Mouse (Mus musculus) liver, embryonic 14.5 days (tissue): Measurements from ENCODE around the gene Gpr3. TPM values are rescaled to one million over a fixed set of nuclear protein-coding genes. Genes with fewer than 3 reads are reported as not detected.

ENCODE experiments used
- ATAC-seq: fragments of 200-750 bp; cut with Nextera tagmentation; 2 replicates; pipeline ENCODE4 v1.8.0; 2017; ENCODE audit warnings: moderate number of reproducible peaks, mild to moderate bottlenecking, moderate library complexity; ENCODE audit not compliant: insufficient read depth
- DNase-seq, 3 experiments: peaks; one replicate each; pipeline ENCODE4 v3.0.0-alpha.2; 2012 to 2013; ENCODE audit warnings: low read depth in 3 of 3, low spot score in 3 of 3
- H3K27ac ChIP-seq: fragments of 300-500 bp; sonication (generic); 2 replicates; pipeline ENCODE4 v1.5.1; 2014; ENCODE audit warnings: moderate library complexity, mild to moderate bottlenecking, control low read depth, inconsistent platforms
- H3K27me3 ChIP-seq: fragments of 300-500 bp; sonication (generic); 2 replicates; pipeline ENCODE4 v1.6.1; 2014; ENCODE audit warnings: mild to moderate bottlenecking, low read length, moderate library complexity; ENCODE audit not compliant: control insufficient read depth, insufficient read depth
- H3K36me3 ChIP-seq: fragments of 300-500 bp; sonication (generic); replicated peaks from 2 replicates; pipeline ENCODE4 v1.6.1; 2014; ENCODE audit warnings: low read depth; ENCODE audit not compliant: control insufficient read depth, insufficient read depth
- H3K4me1 ChIP-seq, 2 experiments: fragments of 200-500 bp in 1 of 2; fragments of 300-500 bp in 1 of 2; sonication (generic) in 1 of 2; replicated peaks; 2 replicates each; pipeline ENCODE4 v1.6.1; 2012 to 2014; ENCODE audit warnings: antibody characterized with exemption in 1 of 2, inconsistent platforms in 1 of 2, low read length in 1 of 2; ENCODE audit not compliant: control insufficient read depth in 2 of 2, insufficient read depth in 2 of 2
- H3K4me2 ChIP-seq: fragments of 300-500 bp; sonication (generic); 2 replicates; pipeline ENCODE4 v1.6.1; 2014; ENCODE audit warnings: low read depth, mild to moderate bottlenecking, control low read depth, moderate library complexity
- H3K4me3 ChIP-seq, 2 experiments: fragments of 200-500 bp in 1 of 2; fragments of 300-500 bp in 1 of 2; sonication (generic) in 1 of 2; 2 replicates each; pipeline ENCODE4 v1.5.1; 2012 to 2014; ENCODE audit warnings: low read depth in 2 of 2, low read length in 2 of 2, mild to moderate bottlenecking in 2 of 2, control low read depth in 1 of 2, inconsistent platforms in 1 of 2, moderate library complexity in 1 of 2; ENCODE audit not compliant: insufficient read depth in 1 of 2
- H3K9ac ChIP-seq: fragments of 300-500 bp; sonication (generic); replicated peaks from 2 replicates; pipeline ENCODE4 v1.6.1; 2014; ENCODE audit warnings: mild to moderate bottlenecking, control low read depth, moderate library complexity
- H3K9me3 ChIP-seq: fragments of 300-500 bp; sonication (generic); 2 replicates; pipeline ENCODE4 v1.6.1; 2016; ENCODE audit warnings: low read length, mixed read lengths; ENCODE audit not compliant: control insufficient read depth
- CTCF ChIP-seq: IDR thresholded peaks from 2 replicates; pipeline ENCODE4 v1.5.1; 2016; ENCODE audit warnings: antibody characterized with exemption, low read depth, control low read depth
- EP300 ChIP-seq: IDR thresholded peaks from 2 replicates; pipeline ENCODE4 v1.6.1; 2016; ENCODE audit warnings: antibody characterized with exemption, low read depth
- WGBS: fragments of 180-500 bp; shearing (Covaris S2); extraction: QIAGEN DNeasy Blood & Tissue Kit; methylation state at CpG from one replicate; pipeline ENCODE4 v1.1.7; 2014; ENCODE audit not compliant: insufficient replicate concordance; 5-methylcytosine and 5-hydroxymethylcytosine counted together
- microRNA-seq: library from miRNA; unstranded; fragments of <30 nt; microRNA quantifications from one replicate; pipeline ENCODE4, GENCODE M21; 2016
- polyA plus RNA-seq, 2 experiments: library from polyadenylated mRNA; depleted of rRNA in 1 of 2; stranded (reverse) in 1 of 2; unstranded in 1 of 2; fragments of >200 nt; fragmentation: Nextera tagmentation in 1 of 2; extraction: Ambion mirVana in 1 of 2; gene quantifications; 2 replicates each; pipeline versions ENCODE4 v1.2.1 to v1.2.3; 2012 to 2014

Gpr3 gene
- polyA plus RNA-seq, 2 experiments = not detected

DNA sequence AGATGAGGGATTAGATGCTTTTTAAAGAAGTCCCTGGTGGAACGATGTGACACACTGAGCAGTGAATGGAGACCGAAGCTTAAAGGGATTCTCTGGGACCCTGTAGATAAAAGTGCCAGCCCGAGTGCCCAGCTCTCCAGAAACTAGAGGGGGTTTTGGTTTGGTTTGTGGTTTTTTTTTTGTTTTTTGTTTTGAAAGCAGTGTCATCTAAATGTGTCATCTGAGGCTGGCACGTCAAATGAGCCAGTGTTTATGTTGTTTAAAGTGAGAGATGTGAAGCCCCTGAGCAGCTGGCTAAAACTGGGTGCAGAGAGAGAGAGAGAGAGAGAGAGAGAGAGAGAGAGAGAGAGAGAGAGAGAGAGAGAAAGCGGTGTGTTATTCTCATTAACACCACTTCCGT lies 50.1 kb downstream of the Gpr3 start:
- Histone ChIP-seq H3K9me3 (no peaks in the 10 kb centered on the region), H3K27ac (no peak overlapping the region), H3K4me1 (peaks cover 0 to 8% of the 10 kb centered on the region in 2 experiments; a peak in 2 of 4 replicates), H3K4me2 (no peak overlapping the region), H3K36me3 (no peaks in the 10 kb centered on the region), H3K9ac (no peak overlapping the region), H3K27me3 (no peaks in the 10 kb centered on the region), H3K4me3 (no peak overlapping the region)
- WGBS = 51% methylated on average over 6 of the region's 6 CpGs
- ATAC-seq (no peak), DNase-seq (no peak)
- TF ChIP-seq CTCF (no peak), EP300 (no peak)

GRCm38 (mm10) chr4:133160821-133161220 lies 51.5 kb downstream of the Gpr3 start:
- Histone ChIP-seq H3K27ac (no peak overlapping the region), H3K9me3 (no peaks in the 10 kb centered on the region), H3K36me3 (no peaks in the 10 kb centered on the region), H3K9ac (no peak overlapping the region), H3K4me1 (peaks cover 0 to 9% of the 10 kb centered on the region in 2 experiments; a peak in 2 of 4 replicates), H3K4me3 (no peak overlapping the region), H3K27me3 (no peaks in the 10 kb centered on the region), H3K4me2 (no peak overlapping the region)
- TF ChIP-seq CTCF (no peak), EP300 (no peak)
- 76% methylated on average over 4 of the region's 4 CpGs for WGBS
- ATAC-seq (no peak), DNase-seq (no peak)

GRCm38 (mm10) chr4:133160211-133160610 lies 52.1 kb downstream of the Gpr3 start:
- TF ChIP-seq CTCF = no peak
- TF ChIP-seq EP300 = no peak
- no peak overlapping the region for H3K4me3 ChIP-seq
- 81% methylated on average over 8 of the region's 8 CpGs for WGBS
- H3K9me3 ChIP-seq = no peaks in the 10 kb centered on the region
- ATAC-seq (no peak), DNase-seq (no peak)
- H3K27me3 ChIP-seq = no peaks in the 10 kb centered on the region
- H3K27ac ChIP-seq = no peak overlapping the region
- peaks cover 0 to 9% of the 10 kb centered on the region in 2 experiments; a peak in 2 of 4 replicates for H3K4me1 ChIP-seq
- H3K9ac ChIP-seq = no peak overlapping the region
- no peaks in the 10 kb centered on the region for H3K36me3 ChIP-seq
- H3K4me2 ChIP-seq = no peak overlapping the region

DNA sequence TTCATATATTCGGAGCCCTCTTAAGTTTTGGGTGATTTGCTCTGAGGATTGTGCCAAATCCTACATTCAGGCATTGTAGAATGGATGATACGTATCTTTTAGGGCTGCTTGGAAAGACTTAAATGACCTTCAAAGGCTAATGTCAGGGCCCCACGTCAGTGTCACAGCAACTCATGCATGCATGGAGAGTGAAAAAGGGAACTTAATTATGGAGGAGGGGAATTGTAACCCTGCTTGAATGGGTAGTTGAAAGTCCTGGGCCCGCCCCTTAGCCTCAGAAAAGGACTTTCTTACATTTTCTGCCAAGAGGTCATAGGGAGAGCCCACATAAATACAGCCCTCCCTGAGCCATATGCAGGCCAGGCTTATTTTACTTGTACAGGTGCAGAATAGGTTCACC lies 52.7 kb downstream of the Gpr3 start:
- no peak overlapping the region for H3K9ac ChIP-seq
- no peaks in the 10 kb centered on the region for H3K27me3 ChIP-seq
- ATAC-seq (no peak), DNase-seq (no peak)
- peaks cover 0 to 9% of the 10 kb centered on the region in 2 experiments; a peak in 2 of 4 replicates for H3K4me1 ChIP-seq
- WGBS = 56% methylated on average over 4 of the region's 4 CpGs
- no peaks in the 10 kb centered on the region for H3K9me3 ChIP-seq
- no peak overlapping the region for H3K4me3 ChIP-seq
- H3K4me2 ChIP-seq = no peak overlapping the region
- H3K27ac ChIP-seq = no peak overlapping the region
- TF ChIP-seq EP300 (no peak), CTCF (no peak)
- no peaks in the 10 kb centered on the region for H3K36me3 ChIP-seq

Small RNA genes lying within 50 kb of the gene (microRNA-seq; reads per million reads assigned to microRNA genes)
- gene Mir7017 = not detected

Other genes starting within 250 kb of the Gpr3 start
- gene Fgr, start 238.4 kb downstream of the Gpr3 start, polyA plus RNA-seq (2012; rRNA removed) = 0.79 and 1.0 TPM in 2 replicates
- gene Fgr, start 238.4 kb downstream of the Gpr3 start, polyA plus RNA-seq (2014; fragmentation: Nextera tagmentation; extraction: Ambion mirVana) = 0.57 and 0.75 TPM in 2 replicates
- gene Ahdc1, start 201.3 kb downstream of the Gpr3 start, polyA plus RNA-seq (2012; rRNA removed) = 1.3 and 1.7 TPM in 2 replicates
- gene Ahdc1, start 201.3 kb downstream of the Gpr3 start, polyA plus RNA-seq (2014; fragmentation: Nextera tagmentation; extraction: Ambion mirVana) = 0.53 and 0.75 TPM in 2 replicates
- gene Wasf2, start 82.0 kb downstream of the Gpr3 start, polyA plus RNA-seq (2012; rRNA removed) = 11.4 and 12.0 TPM in 2 replicates
- gene Wasf2, start 82.0 kb downstream of the Gpr3 start, polyA plus RNA-seq (2014; fragmentation: Nextera tagmentation; extraction: Ambion mirVana) = 31.4 and 33.9 TPM in 2 replicates
- 0.05 and 0.06 TPM in 2 replicates for gene Cd164l2, start 405 bp downstream of the Gpr3 start, polyA plus RNA-seq (2012; rRNA removed)
- not detected in 2 replicates for gene Cd164l2, start 405 bp downstream of the Gpr3 start, polyA plus RNA-seq (2014; fragmentation: Nextera tagmentation; extraction: Ambion mirVana)
- gene Map3k6, start 28.3 kb upstream of the Gpr3 start, polyA plus RNA-seq (2012; rRNA removed) = 2.0 and 2.4 TPM in 2 replicates
- gene Map3k6, start 28.3 kb upstream of the Gpr3 start, polyA plus RNA-seq (2014; fragmentation: Nextera tagmentation; extraction: Ambion mirVana) = 1.2 and 1.5 TPM in 2 replicates
- gene Sytl1, start 50.6 kb upstream of the Gpr3 start, polyA plus RNA-seq (2012; rRNA removed) = 0.52 and 0.56 TPM in 2 replicates
- 0.48 and 0.80 TPM in 2 replicates for gene Sytl1, start 50.6 kb upstream of the Gpr3 start, polyA plus RNA-seq (2014; fragmentation: Nextera tagmentation; extraction: Ambion mirVana)
- gene Tmem222, start 65.3 kb upstream of the Gpr3 start, polyA plus RNA-seq (2012; rRNA removed) = 31.6 and 35.3 TPM in 2 replicates
- 36.4 and 38.7 TPM in 2 replicates for gene Tmem222, start 65.3 kb upstream of the Gpr3 start, polyA plus RNA-seq (2014; fragmentation: Nextera tagmentation; extraction: Ambion mirVana)
- gene Wdtc1, start 140.9 kb upstream of the Gpr3 start, polyA plus RNA-seq (2012; rRNA removed) = 6.4 and 7.0 TPM in 2 replicates
- 7.3 and 9.1 TPM in 2 replicates for gene Wdtc1, start 140.9 kb upstream of the Gpr3 start, polyA plus RNA-seq (2014; fragmentation: Nextera tagmentation; extraction: Ambion mirVana)
- 6.7 and 7.6 TPM in 2 replicates for gene Slc9a1, start 157.2 kb upstream of the Gpr3 start, polyA plus RNA-seq (2012; rRNA removed)
- 2.1 and 2.3 TPM in 2 replicates for gene Slc9a1, start 157.2 kb upstream of the Gpr3 start, polyA plus RNA-seq (2014; fragmentation: Nextera tagmentation; extraction: Ambion mirVana)